Mouse (Mus musculus) cerebellum, postnatal 36 days (tissue): ENCODE results near the gene Ganc.
A peak's percentile ranks its signal among the peaks of the same experiment; 100 is the strongest.

Experiments
- DNase-seq, 2 experiments: peaks; one replicate each; pipeline ENCODE4 v3.0.0; 2021 to 2022; ENCODE audit warnings: mixed read lengths in 2 of 2

The Ganc gene

DNA sequence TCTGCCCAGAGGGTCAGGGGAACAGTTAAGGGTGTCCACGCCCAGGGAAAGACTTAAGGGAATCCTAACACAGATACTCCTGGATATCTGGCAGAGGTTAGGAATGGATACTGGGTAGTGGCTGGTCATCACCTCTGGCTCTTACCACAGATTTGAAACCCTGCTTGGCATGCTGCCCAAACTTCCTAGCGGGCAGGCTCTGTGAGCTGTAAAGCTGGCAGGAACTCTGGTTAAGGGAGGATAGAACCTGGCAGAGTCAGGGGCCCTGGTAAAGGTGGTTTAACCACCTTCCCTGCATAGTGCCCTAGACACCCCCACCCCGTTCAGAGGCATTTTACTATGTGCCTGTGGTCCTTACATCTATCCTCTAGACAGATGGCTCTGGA is 98.9 kb downstream of the Ganc start:
- DNase-seq = peak; percentile 25 to 32

DNA sequence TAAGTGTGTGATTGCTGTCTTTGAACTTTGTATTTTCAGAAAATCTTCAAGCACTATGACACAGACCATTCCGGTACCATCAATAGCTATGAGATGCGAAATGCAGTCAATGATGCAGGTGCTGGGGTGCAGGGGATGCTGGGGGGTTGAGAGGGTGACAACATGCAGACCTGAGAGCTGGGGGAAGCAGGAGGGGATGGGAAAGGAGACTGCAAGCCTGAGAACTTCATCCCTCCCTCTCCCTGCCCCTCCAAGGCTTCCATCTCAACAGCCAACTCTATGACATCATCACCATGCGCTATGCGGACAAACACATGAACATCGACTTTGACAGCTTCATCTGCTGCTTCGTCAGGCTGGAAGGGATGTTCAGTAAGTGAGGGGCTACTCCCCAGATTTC is 99.4 kb downstream of the Ganc start:
- no peak for DNase-seq

DNA sequence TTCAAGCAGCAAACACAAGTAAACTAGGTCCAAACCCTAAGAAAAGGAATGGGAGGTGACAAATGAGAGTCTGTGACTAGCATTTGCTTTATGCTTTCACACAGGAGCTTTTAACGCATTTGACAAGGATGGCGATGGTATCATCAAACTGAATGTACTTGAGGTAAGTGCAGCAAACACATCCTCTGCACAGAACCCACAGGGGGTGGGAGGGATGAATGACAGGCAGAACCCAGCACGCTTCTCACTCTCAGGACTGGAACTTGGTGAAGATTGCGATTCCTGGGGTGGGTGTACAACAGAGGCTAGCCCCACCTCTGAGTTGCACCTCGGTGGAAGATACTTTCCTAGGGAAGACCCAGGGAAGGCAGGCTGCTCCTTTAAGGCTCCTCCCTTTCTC is 100.3 kb downstream of the Ganc start:
- DNase-seq = no peak
